Mouse (Mus musculus) kidney, postnatal 0 days (tissue): ENCODE measurements around the gene Ugt2a2. TPM values are rescaled to one million over a fixed set of nuclear protein-coding genes. Genes with fewer than 3 reads are reported as not detected.

ENCODE experiments used
- polyA plus RNA-seq: library from polyadenylated mRNA; unstranded; fragments of >200 nt; fragmentation: Nextera tagmentation; extraction: Ambion mirVana; gene quantifications from 2 replicates; pipeline ENCODE4 v1.2.1, GENCODE M21; 2015

Gene Ugt2a2
- polyA plus RNA-seq, 1 experiment from 2014 or later, result not detected

Other genes with a start within 250 kb of the Ugt2a2 start
- gene Ugt2b37, start 227.5 kb downstream of the Ugt2a2 start, polyA plus RNA-seq, result 37.6 and 40.7 TPM in 2 replicates
- 0.13 and 0.18 TPM in 2 replicates for gene Ugt2a3, start 145.1 kb downstream of the Ugt2a2 start, polyA plus RNA-seq
- gene Ugt2b38, start 58.1 kb downstream of the Ugt2a2 start, polyA plus RNA-seq, result 4.3 and 4.5 TPM in 2 replicates
- not detected in 2 replicates for gene Gm43638, start 4.5 kb upstream of the Ugt2a2 start, polyA plus RNA-seq
- not detected in 2 replicates for gene Ugt2a1, start 8.6 kb upstream of the Ugt2a2 start, polyA plus RNA-seq
- gene Sult1b1, start 55.9 kb upstream of the Ugt2a2 start, polyA plus RNA-seq, result 6.8 and 8.0 TPM in 2 replicates
- 192 and 215 TPM in 2 replicates for gene Sult1d1, start 86.8 kb upstream of the Ugt2a2 start, polyA plus RNA-seq
- gene Sult1e1, start 109.3 kb upstream of the Ugt2a2 start, polyA plus RNA-seq, result 0.65 and 0.78 TPM in 2 replicates
- gene Csn1s1, start 183.9 kb upstream of the Ugt2a2 start, polyA plus RNA-seq, result not detected in 2 replicates
- gene Csn2, start 217.4 kb upstream of the Ugt2a2 start, polyA plus RNA-seq, result not detected in 2 replicates